Mouse (Mus musculus): ENCODE measurements around the gene Zbtb5.
"Not testable (repeated sequence)": the region's sequence is repeated elsewhere in the genome, so short reads cannot be mapped to it uniquely, and the experiment has no call there.

The Zbtb5 gene

GRCm38 (mm10) chr4:45010806-45011415 lies 1.3 kb downstream of the Zbtb5 start:
- DNase-seq, result no peak

GRCm38 (mm10) chr4:45005452-45005851 lies 6.8 kb downstream of the Zbtb5 start:
- no peak for DNase-seq

- DNase-seq, result no peak
Observed at GRCm38 (mm10) chr4:45000001-45000400, 12.2 kb downstream of the Zbtb5 start.

GRCm38 (mm10) chr4:44998071-44998470 lies 14.1 kb downstream of the Zbtb5 start:
- no peak for DNase-seq

GRCm38 (mm10) chr4:44994776-44995175 lies 17.4 kb downstream of the Zbtb5 start:
- no peak for DNase-seq

- DNase-seq, result no peak
Observed at GRCm38 (mm10) chr4:44993847-44994246, 18.4 kb downstream of the Zbtb5 start.

- DNase-seq, result not testable (repeated sequence)
Observed at GRCm38 (mm10) chr4:44993179-44993578, 19.0 kb downstream of the Zbtb5 start.

GRCm38 (mm10) chr4:44992330-44992729 lies 19.9 kb downstream of the Zbtb5 start:
- DNase-seq, result not testable (repeated sequence)

GRCm38 (mm10) chr4:44990560-44990959 lies 21.7 kb downstream of the Zbtb5 start:
- DNase-seq, result no peak

GRCm38 (mm10) chr4:44983131-44983740 lies 29.0 kb downstream of the Zbtb5 start:
- no peak for DNase-seq

- DNase-seq, result no peak
Observed at GRCm38 (mm10) chr4:44982440-44983130, 29.6 kb downstream of the Zbtb5 start.

- DNase-seq, result no peak
Observed at GRCm38 (mm10) chr4:44981974-44982287, 30.3 kb downstream of the Zbtb5 start.

GRCm38 (mm10) chr4:44981280-44981973 lies 30.8 kb downstream of the Zbtb5 start, which contains the start of gene Grhpr:
Gene Grhpr (plus strand): TSS chr4:44981395.
- DNase-seq, result peak; percentile 82

- DNase-seq, result no peak
Observed at GRCm38 (mm10) chr4:44979794-44980338, 32.3 kb downstream of the Zbtb5 start.

- no peak for DNase-seq
Observed at GRCm38 (mm10) chr4:44978175-44978574, 34.0 kb downstream of the Zbtb5 start.

GRCm38 (mm10) chr4:44976921-44977710 lies 35.1 kb downstream of the Zbtb5 start:
- DNase-seq, result no peak

GRCm38 (mm10) chr4:44976026-44976615 lies 36.1 kb downstream of the Zbtb5 start:
- DNase-seq, result no peak

GRCm38 (mm10) chr4:44974331-44974730 lies 37.9 kb downstream of the Zbtb5 start:
- no peak for DNase-seq

- no peak for DNase-seq
Observed at GRCm38 (mm10) chr4:44973871-44974270, 38.3 kb downstream of the Zbtb5 start.

GRCm38 (mm10) chr4:44973450-44973849 lies 38.8 kb downstream of the Zbtb5 start:
- peak; percentile 95 for DNase-seq

GRCm38 (mm10) chr4:44970612-44971110 lies 41.6 kb downstream of the Zbtb5 start:
- peak; percentile 49 for DNase-seq

GRCm38 (mm10) chr4:44970056-44970455 lies 42.2 kb downstream of the Zbtb5 start:
- DNase-seq, result no peak

Data from thymus, postnatal 25 days (tissue).